Mouse (Mus musculus) v-Abl transformed pro-B cells (cell line): ENCODE data around the gene Nusap1.
"Not testable (repeated sequence)": the region's sequence is repeated elsewhere in the genome, so short reads cannot be mapped to it uniquely, and the experiment has no call there.

Source experiments
- in situ Hi-C, 2 experiments: fragments of 400-800 bp; cut with MboI; formaldehyde crosslinking; loops; one replicate each; pipeline ENCODE4 v1.15.1; 2025; ENCODE audit not compliant: unreplicated experiment in 2 of 2

Gene Nusap1

GRCm38 (mm10) chr2:119618199-119618982 lies at the start of gene Nusap1, which contains the start of gene Oip5:
TSS of gene Nusap1 (plus strand) at chr2:119618298.
TSS of gene Oip5 (minus strand) at chr2:119618469.
- in situ Hi-C loops: no loop called here

GRCm38 (mm10) chr2:119572471-119572870 lies 45.6 kb upstream of the Nusap1 start:
- in situ Hi-C loops: no loop called here

- in situ Hi-C loops: loop anchor here (5.0 to 10.0 kb wide), 3 partner anchors 34 to 127 kb away; partner anchors contain the start of genes Chp1 (in 1 of the 2) and Exd1 (in 1 of the 2)
Observed at GRCm38 (mm10) chr2:119581571-119581970, 36.5 kb upstream of the Nusap1 start.

GRCm38 (mm10) chr2:119583439-119583838 lies 34.7 kb upstream of the Nusap1 start:
- in situ Hi-C loops: loop anchor here (5.0 to 10.0 kb wide), 3 partner anchors 36 to 129 kb away; partner anchors contain the start of genes Chp1 (in 1 of the 2) and Exd1 (in 1 of the 2)

GRCm38 (mm10) chr2:119584282-119584681 lies 33.8 kb upstream of the Nusap1 start:
- in situ Hi-C loops: loop anchor here (5.0 to 10.0 kb wide), 3 partner anchors 37 to 129 kb away; partner anchors contain the start of genes Chp1 (in 1 of the 2) and Exd1 (in 1 of the 2)

- in situ Hi-C loops: loop anchor here in 1 of 2 experiments (10.0 kb wide), 1 partner anchor 133 kb away; no protein-coding TSS in a partner anchor
Observed at GRCm38 (mm10) chr2:119587383-119587782, 30.7 kb upstream of the Nusap1 start.

GRCm38 (mm10) chr2:119591247-119591646 lies 26.9 kb upstream of the Nusap1 start:
- in situ Hi-C loops: no loop called here

- in situ Hi-C loops: no loop called here
Observed at GRCm38 (mm10) chr2:119593765-119594112, 24.4 kb upstream of the Nusap1 start.

GRCm38 (mm10) chr2:119594113-119594981 lies 23.8 kb upstream of the Nusap1 start:
- in situ Hi-C loops: no loop called here

GRCm38 (mm10) chr2:119595308-119595707 lies 22.8 kb upstream of the Nusap1 start:
- in situ Hi-C loops: no loop called here

- in situ Hi-C loops: no loop called here
Observed at GRCm38 (mm10) chr2:119596781-119597330, 21.2 kb upstream of the Nusap1 start.

- in situ Hi-C loops: no loop called here
Observed at GRCm38 (mm10) chr2:119601027-119601426, 17.1 kb upstream of the Nusap1 start.

- in situ Hi-C loops: not testable (repeated sequence)
Observed at GRCm38 (mm10) chr2:119601575-119601974, 16.5 kb upstream of the Nusap1 start.

GRCm38 (mm10) chr2:119602488-119602887 lies 15.6 kb upstream of the Nusap1 start:
- in situ Hi-C loops: no loop called here

GRCm38 (mm10) chr2:119603909-119604308 lies 14.2 kb upstream of the Nusap1 start:
- in situ Hi-C loops: no loop called here

- in situ Hi-C loops: no loop called here
Observed at GRCm38 (mm10) chr2:119605361-119605973, 12.6 kb upstream of the Nusap1 start.

- in situ Hi-C loops: no loop called here
Observed at GRCm38 (mm10) chr2:119607023-119607422, 11.1 kb upstream of the Nusap1 start.

- in situ Hi-C loops: no loop called here
Observed at GRCm38 (mm10) chr2:119617841-119618198, 278 bp upstream of the Nusap1 start.

GRCm38 (mm10) chr2:119619002-119619401 lies 904 bp downstream of the Nusap1 start:
- in situ Hi-C loops: not testable (repeated sequence)

- in situ Hi-C loops: no loop called here
Observed at GRCm38 (mm10) chr2:119621302-119621701, 3.2 kb downstream of the Nusap1 start.
